Mouse (Mus musculus): ENCODE data around the gene C2cd4a.

Gene C2cd4a

GRCm38 (mm10) chr9:67832046-67832605 is at the start of gene C2cd4a:
TSS of gene C2cd4a (minus strand) at chr9:67832330.
- DNase-seq (ENCODE audit: low spot score), result no peak

DNA sequence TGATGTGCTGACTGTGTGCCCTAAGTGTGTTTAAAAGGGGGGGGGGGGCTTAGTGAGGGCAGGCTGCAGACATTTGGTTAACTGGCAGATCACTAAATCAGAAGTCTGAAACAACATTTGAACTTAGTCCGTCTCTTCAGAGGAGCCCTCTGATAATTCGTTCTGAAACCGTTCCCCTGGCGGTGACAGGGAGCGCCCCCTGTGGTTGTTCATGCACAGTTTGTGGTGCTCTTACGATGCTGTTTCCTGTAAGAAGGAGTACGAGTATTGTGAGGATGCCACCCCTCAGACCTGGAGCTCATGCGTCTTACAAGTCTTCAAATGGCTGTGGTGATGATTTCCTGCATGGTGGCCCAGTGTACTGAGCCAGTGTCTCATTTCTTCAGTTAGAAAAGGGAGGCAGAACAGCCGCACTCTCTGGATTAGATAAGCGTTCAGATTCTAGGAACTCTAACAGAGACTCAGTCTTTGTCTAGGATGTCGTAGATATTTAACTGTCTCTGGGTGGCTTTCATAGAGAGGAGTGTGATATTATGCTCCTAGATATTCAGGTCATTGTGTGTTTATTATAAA is 46.2 kb upstream of the C2cd4a start:
- no peak for DNase-seq (ENCODE audit: low spot score)

DNA sequence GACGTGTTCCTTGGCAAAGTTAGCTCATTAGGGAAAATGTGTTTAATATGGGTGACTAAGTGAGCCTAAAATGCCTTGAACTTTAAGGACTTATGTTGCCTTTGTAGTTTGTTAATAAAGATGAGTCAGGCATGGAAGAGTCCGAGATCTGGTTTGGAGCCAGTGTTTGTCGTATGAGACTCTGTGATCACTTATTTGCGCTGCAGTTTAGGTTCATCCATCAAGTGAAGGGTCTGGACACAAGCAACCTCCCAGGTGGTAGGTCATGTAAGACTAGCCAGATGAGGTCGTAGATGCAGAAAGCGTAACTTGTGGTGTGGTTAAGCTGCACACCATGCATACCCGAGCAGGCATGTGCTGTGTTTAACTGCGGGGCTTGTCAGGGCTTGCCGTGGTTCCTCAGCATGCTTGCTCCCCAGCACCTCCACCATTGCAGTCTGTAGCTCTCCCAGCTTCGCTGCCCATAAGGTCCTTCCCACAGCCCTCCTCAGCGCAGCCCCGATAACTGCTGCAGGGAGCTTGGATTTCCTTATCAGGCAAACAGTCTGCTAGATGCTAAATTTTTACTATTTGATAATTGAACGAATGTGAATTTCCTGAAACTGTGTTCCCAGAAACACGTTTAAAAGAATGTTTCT is 45.1 kb upstream of the C2cd4a start:
- no peak for DNase-seq (ENCODE audit: low spot score)

- no peak for DNase-seq (ENCODE audit: low spot score)
These were observed 43.2 kb upstream of the C2cd4a start for GRCm38 (mm10) chr9:67875337-67875736.

DNA sequence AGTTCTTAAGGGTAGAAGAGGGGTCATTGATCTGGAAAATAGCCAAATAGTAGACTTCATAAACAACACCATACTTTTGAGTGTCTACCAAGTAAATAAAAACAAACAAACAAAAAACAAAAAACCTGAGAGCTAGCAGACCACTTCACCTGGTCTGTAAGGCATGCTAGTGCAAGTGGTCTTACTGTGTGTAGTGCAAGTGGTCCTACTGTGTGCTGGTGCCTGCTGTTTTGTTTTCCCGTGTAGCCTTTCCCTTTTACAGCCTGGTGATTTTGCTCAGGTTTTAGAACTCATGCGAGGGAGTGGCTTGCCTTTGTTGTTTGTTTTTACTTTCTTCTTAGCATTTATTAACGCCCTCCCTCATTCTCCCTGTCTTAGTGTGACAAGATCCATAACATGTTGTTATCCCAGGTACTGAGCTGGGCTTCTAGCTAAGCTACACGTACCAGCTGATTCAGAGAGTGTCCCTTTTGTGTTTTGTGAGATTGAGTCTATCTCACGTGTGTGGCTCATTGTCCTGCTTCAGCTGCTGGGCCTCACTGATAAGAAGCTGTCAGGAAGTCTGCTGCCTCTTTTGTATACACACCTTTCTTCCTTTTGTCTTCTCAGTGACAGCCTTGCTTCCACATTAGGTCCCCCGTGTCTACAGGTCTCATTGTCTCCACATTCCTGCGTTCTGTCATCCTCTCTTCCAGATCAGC is 42.5 kb upstream of the C2cd4a start:
- DNase-seq (ENCODE audit: low spot score), result no peak

DNA sequence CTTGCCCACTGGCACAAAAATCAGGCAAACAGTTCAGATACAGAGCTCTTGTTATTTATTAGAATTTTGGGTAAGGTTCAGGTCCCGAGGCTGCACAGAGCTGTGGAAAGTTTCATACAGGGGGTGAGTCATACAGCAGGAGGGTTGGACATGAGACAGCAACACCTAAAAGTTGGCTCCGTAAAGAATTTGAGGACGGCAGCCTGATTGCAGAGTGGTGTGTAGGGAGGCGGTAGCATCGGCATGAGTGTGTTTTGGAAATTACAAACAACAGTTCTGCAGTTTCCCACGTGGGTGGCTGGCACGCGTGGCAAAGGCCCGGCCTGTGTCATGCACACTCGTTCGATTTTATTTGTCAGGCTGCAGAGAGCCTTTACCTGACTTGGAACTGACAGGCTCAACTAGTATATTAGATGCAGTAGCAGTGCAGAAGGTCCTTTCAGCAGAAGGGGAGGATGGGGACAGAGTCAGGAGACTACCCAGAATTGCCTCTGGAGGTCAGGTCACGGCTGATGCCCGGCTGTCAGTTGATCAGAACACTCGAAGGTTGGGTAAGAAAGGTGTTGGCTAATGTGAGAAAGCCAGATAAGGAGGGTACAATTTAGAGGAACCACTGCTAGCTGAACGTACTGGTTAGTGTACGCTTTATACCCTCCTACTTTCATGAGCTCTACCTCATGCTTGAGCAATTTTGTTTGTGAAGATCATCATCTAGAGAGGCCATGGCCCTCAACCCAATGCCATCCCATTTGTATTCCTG is 37.7 kb upstream of the C2cd4a start:
- no peak for DNase-seq (ENCODE audit: low spot score)

- no peak for DNase-seq (ENCODE audit: low spot score)
These were observed 35.3 kb upstream of the C2cd4a start for GRCm38 (mm10) chr9:67867411-67867810.

DNA sequence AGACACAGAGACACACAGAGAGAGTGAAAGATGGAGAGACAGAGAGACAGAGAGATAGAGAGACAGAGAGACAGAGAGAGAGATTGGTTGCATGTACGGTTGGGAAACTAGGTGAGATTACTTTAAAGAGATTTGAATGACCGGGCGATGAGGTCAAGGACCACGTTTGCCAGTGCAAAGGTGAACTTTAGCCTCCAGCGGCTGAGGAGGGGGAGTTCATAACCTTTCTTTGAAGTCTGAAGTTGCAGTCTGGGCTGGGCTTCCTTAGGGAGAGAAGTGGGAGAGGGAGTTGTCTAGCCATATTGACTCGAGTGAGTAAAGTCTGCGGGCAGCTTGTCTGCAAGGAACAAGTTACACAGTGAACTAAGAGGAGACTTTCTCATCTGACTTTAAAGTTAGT is 33.3 kb upstream of the C2cd4a start:
- DNase-seq (ENCODE audit: low spot score), result no peak

DNA sequence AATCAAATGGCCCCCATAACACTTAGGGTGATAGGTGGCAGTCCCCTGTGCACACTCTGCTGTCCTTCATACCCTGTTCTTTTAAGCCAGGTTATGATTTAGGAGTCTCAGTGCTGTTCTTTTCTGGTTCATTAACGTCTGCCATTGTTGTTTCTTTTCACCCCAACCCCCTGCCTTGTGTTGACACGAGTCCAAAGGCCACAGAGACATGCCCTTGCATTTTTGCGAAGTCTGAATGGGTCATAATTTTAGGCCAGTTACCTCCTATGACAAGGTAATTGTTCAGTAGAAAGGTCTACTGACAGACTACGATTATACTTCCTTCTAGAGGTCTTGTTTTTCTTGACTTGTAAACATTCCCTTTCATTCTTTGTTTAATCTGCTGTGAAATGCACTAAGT is 31.9 kb upstream of the C2cd4a start:
- no peak for DNase-seq (ENCODE audit: low spot score)

- DNase-seq (ENCODE audit: low spot score), result no peak
These were observed 31.2 kb upstream of the C2cd4a start for GRCm38 (mm10) chr9:67863332-67863731.

DNA sequence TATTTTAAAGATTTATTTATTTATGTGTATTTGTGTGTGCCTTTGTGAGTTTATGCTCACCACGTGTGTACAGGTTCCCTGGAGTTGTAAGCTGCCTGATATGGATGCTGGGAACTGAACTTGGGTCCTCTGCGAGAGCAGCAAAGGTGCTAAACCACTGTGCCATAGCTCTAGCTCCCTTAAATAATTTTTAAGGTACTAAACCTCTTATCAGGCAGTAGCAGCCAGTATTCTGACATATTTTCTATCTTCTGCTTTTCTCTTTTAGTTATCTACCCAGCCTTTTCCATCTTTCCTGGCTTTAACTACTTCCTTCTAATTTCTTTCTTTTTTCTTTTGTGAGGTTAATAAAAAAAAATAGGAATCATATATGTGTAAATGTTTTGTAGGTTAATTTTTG is 28.1 kb upstream of the C2cd4a start:
- DNase-seq (ENCODE audit: low spot score), result no peak

DNA sequence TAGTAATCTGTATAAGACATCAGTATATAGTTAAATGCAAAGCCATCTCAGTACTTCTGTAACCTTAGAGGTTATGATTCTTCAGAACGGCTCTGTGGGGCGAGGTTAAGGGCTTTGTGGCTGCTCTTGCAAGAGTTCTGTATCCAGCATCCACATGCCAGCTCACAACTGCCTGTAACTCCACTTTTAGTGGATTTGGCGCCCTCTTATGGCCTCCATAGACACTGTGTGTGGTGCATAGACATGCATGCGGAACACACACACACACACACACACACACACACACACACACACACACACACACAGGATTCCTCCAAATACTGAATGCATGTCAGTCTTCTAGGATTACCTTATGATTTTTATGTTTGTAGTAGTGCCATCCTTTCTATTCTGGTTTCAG is 19.0 kb upstream of the C2cd4a start:
- DNase-seq (ENCODE audit: low spot score), result no peak

GRCm38 (mm10) chr9:67849846-67850245 is 17.7 kb upstream of the C2cd4a start:
- no peak for DNase-seq (ENCODE audit: low spot score)

GRCm38 (mm10) chr9:67849397-67849796 is 17.3 kb upstream of the C2cd4a start:
- no peak for DNase-seq (ENCODE audit: low spot score)

GRCm38 (mm10) chr9:67847606-67848005 is 15.5 kb upstream of the C2cd4a start:
- DNase-seq (ENCODE audit: low spot score), result no peak

GRCm38 (mm10) chr9:67846089-67846488 is 14.0 kb upstream of the C2cd4a start:
- no peak for DNase-seq (ENCODE audit: low spot score)

DNA sequence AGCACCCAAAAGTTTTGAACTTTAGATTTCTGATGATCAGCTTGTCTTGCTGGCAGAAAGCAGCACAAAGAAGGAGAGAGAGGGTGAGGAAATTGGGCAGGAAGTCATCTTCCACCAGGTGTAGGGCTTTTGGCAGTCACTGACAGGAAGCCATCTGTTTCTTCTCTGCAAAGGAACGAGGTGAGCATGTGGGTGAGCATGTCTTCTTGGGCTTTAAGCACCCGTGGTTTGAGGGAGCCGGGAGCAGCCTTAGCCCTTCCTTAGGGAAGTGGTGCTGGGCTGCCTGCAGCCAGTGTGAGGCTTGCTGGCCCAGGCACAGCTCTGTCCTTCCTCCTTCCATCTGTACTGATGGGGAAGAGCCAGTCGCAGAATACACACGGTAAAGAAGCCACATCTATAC is 13.5 kb upstream of the C2cd4a start:
- no peak for DNase-seq (ENCODE audit: low spot score)

DNA sequence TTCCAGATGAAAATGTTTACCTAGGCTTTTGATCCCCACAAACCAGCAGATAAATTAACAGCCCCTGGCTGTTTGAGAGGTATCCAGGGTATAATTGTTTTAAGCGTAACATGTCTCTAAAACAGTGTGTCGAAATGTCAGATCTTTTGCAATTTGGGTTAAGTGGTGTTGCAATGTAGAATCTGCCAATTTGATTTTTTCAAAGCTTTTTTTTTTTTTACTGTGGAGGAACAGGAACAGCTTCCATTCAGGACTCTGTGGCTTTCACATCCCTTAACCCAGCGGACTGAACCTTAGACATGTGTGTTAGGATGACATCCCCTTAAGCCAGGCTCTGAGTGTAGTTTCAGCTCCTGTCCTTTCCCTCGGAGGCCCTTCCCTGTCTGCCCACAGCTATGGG is 12.9 kb upstream of the C2cd4a start:
- no peak for DNase-seq (ENCODE audit: low spot score)

- DNase-seq (ENCODE audit: low spot score), result no peak
These were observed 10.7 kb upstream of the C2cd4a start for GRCm38 (mm10) chr9:67842797-67843196.

DNA sequence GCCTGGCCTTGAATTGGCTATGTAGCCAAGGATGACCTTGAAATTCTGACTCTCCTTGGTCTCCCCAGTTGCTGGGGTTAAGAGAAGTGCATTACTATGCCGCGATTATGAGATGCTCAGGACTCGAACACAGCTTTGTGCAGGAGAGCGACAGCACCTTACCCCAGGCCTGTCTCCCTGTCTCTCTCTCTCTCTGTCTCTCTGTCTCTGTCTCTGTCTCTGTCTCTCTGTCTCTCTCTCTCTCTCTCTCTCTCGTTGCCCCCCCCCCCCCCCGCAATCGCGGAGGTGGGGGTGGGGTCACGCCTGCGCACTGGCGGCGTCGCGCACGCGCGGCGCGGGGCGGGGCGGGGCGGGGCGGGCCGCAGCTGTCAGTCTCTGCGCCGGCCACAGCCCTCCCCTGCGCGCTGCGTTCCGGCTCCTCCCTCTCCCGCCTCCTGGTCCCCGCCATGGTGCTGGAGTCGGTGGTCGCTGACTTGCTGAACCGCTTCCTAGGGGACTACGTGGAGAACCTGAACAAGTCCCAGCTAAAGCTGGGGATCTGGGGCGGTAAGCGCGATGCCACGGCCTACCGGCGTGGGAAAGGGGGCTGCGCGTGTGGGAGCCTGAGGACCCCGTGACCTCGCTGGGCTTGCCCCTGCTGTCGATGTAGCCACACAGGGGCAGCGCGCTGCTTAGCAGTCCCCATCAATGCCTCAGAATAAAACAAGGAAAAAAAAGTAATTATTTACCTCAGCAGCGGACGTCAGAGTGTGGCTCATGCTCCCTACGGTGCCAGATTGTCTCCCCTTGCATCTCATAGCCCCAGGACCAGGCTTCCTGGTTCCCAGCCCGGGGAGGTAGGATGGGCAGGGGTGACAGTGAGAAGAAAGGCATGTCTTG is 8.1 kb upstream of the C2cd4a start, which contains the start of gene Vps13c:
Gene Vps13c (plus strand): TSS at position 416 of the 879 bp plus-strand sequence.
- DNase-seq (ENCODE audit: low spot score), result no peak

DNA sequence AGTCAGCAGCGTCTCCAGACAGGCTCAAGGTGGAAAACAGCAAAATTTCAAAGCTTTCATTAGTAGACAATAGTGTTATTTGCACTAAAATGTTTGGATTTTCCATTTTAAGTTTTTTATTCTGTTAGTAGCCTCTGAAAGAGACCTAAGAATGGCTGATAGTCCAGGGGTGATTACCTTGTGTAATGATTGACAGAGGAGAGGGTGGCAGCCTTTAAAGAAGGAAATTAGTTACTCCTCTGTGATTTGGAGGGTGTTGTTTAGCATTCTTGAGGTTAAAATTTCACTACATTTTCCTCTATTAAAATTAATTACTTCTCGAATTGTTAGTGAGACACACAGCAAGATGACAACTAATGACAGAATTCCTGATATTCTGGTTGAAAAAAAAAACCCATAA is 5.2 kb upstream of the C2cd4a start:
- DNase-seq (ENCODE audit: low spot score), result no peak

Data from urinary bladder, postnatal 10 days (tissue).